Mouse (Mus musculus) hindbrain, embryonic 14.5 days (tissue): ENCODE results near the gene A2ml1. TPM values are rescaled to one million over a fixed set of nuclear protein-coding genes. Genes with fewer than 3 reads are reported as not detected.

Source experiments
- ATAC-seq: fragments of 200-750 bp; cut with Nextera tagmentation; 2 replicates; pipeline ENCODE4 v1.8.0; 2017; ENCODE audit warnings: moderate number of reproducible peaks, mild to moderate bottlenecking, moderate TSS enrichment, moderate library complexity; ENCODE audit not compliant: low FRiP score
- DNase-seq: peaks from one replicate; pipeline ENCODE4 v3.0.0-alpha.2; 2015; ENCODE audit warnings: low spot score
- H3K27ac ChIP-seq: fragments of 300-500 bp; sonication (generic); 2 replicates; pipeline ENCODE4 v1.5.1; 2014; ENCODE audit warnings: mild to moderate bottlenecking, moderate library complexity
- H3K27me3 ChIP-seq: fragments of 300-500 bp; sonication (generic); 2 replicates; pipeline ENCODE4 v1.6.1; 2014; ENCODE audit warnings: mild to moderate bottlenecking, low read length, mixed read lengths; ENCODE audit not compliant: control insufficient read depth, insufficient read depth
- H3K36me3 ChIP-seq: fragments of 300-500 bp; sonication (generic); replicated peaks from 2 replicates; pipeline ENCODE4 v1.6.1; 2014; ENCODE audit not compliant: control insufficient read depth, insufficient read depth
- H3K4me1 ChIP-seq: fragments of 300-500 bp; sonication (generic); replicated peaks from 2 replicates; pipeline ENCODE4 v1.6.1; 2014; ENCODE audit warnings: antibody characterized with exemption, low read length, mixed read lengths; ENCODE audit not compliant: control insufficient read depth, insufficient read depth
- H3K4me2 ChIP-seq: fragments of 300-500 bp; sonication (generic); replicated peaks from 2 replicates; pipeline ENCODE4 v1.6.1; 2014; ENCODE audit warnings: mild to moderate bottlenecking, moderate library complexity
- H3K4me3 ChIP-seq: fragments of 300-500 bp; sonication (generic); replicated peaks from 2 replicates; pipeline ENCODE4 v1.5.1; 2014; ENCODE audit warnings: mild to moderate bottlenecking, low read length
- H3K9ac ChIP-seq: fragments of 300-500 bp; sonication (generic); 2 replicates; pipeline ENCODE4 v1.6.1; 2014
- H3K9me3 ChIP-seq: fragments of 300-500 bp; sonication (generic); 2 replicates; pipeline ENCODE4 v1.6.1; 2016; ENCODE audit warnings: low read length; ENCODE audit not compliant: control insufficient read depth
- WGBS: fragments of 180-500 bp; shearing (Covaris S2); extraction: QIAGEN DNeasy Blood & Tissue Kit; methylation state at CpG from one replicate; pipeline ENCODE4 v1.1.7; 2014; 5-methylcytosine and 5-hydroxymethylcytosine counted together
- polyA plus RNA-seq: library from polyadenylated mRNA; unstranded; fragments of >200 nt; fragmentation: Nextera tagmentation; extraction: Ambion mirVana; gene quantifications from 2 replicates; pipeline ENCODE4 v1.2.1, GENCODE M21; 2014

The A2ml1 gene
- polyA plus RNA-seq, 1 experiment from 2014 or later = 2.3 TPM

DNA sequence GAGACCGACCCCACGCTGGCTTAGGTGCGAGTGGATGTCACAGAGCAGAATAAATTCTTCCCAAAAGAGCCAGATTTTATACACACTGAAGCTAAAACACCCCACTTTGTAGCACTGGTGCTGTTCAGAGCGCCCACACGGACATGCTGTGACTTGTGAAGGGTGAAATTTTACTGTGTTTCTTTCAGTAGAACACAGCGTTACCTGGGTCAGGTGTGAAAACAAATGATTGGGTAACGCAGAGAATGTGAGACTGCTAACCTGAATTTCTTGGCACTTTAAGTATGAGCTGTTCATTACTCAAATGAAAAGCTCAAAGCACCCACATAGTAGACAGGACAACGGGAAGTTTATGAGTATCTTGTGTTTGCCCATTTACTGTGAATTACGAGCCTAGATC, 4.1 kb downstream of the A2ml1 start:
- no peaks in the 10 kb centered on the region for H3K27me3 ChIP-seq
- no peaks in the 10 kb centered on the region for H3K9me3 ChIP-seq
- no peaks in the 10 kb centered on the region for H3K36me3 ChIP-seq
- WGBS = 88% methylated on average over 9 of the region's 9 CpGs
- no peak overlapping the region for H3K4me3 ChIP-seq
- DNase-seq = no peak
- no peak overlapping the region for H3K4me2 ChIP-seq
- no peak overlapping the region for H3K9ac ChIP-seq
- no peak for ATAC-seq
- H3K4me1 ChIP-seq = no peaks in the 10 kb centered on the region
- H3K27ac ChIP-seq = no peak overlapping the region

DNA sequence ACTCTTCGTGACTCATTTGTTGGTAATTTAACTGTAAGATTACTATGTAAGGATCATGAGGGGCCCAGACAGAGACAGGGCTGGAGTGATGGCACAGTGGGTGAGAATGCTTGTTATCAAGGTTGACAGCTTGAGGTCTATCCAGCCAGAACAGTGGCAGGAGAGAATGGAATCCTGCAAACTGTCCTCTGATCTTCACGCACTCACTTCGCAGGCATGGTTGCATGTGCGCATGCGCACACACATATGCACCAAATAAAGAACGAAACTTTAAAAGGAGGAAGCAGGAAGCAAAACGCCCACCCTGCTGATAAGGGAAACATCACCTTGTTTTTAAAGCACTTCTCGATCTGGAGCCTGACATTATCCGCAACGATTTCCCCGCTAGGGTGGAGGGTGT, 14.8 kb downstream of the A2ml1 start:
- ATAC-seq (no peak), DNase-seq (no peak)
- Histone ChIP-seq H3K4me2 (no peak overlapping the region), H3K4me1 (no peaks in the 10 kb centered on the region), H3K27me3 (no peaks in the 10 kb centered on the region), H3K9ac (no peak overlapping the region), H3K36me3 (no peaks in the 10 kb centered on the region), H3K4me3 (no peak overlapping the region), H3K9me3 (no peaks in the 10 kb centered on the region), H3K27ac (no peak overlapping the region)
- 94% methylated on average over 11 of the region's 11 CpGs for WGBS

DNA sequence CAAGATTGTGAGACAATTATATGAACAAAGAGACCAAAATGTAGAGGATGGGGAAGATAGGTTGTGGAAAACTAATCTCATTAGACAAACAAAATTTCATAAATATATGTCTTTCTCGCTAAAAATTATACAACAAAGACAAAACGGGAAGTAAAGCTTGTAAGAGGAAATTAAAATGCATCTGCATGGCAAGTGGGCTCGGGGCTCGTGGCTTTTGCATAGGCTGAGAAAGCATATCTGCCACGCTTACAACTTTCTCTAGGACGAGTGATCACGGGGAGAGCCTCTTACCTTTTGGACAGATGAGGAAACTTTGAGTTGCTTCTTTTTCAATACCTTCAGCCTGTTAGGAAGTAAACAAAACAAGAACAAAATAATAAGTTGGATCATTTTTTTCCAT, 27.4 kb downstream of the A2ml1 start:
- ATAC-seq (no peak), DNase-seq (no peak)
- Histone ChIP-seq H3K36me3 (no peaks in the 10 kb centered on the region), H3K27ac (no peak overlapping the region), H3K9me3 (no peaks in the 10 kb centered on the region), H3K4me3 (no peak overlapping the region), H3K4me1 (no peaks in the 10 kb centered on the region), H3K9ac (no peak overlapping the region), H3K4me2 (no peak overlapping the region), H3K27me3 (no peaks in the 10 kb centered on the region)
- WGBS = 92% methylated on average over 7 of the region's 7 CpGs

DNA sequence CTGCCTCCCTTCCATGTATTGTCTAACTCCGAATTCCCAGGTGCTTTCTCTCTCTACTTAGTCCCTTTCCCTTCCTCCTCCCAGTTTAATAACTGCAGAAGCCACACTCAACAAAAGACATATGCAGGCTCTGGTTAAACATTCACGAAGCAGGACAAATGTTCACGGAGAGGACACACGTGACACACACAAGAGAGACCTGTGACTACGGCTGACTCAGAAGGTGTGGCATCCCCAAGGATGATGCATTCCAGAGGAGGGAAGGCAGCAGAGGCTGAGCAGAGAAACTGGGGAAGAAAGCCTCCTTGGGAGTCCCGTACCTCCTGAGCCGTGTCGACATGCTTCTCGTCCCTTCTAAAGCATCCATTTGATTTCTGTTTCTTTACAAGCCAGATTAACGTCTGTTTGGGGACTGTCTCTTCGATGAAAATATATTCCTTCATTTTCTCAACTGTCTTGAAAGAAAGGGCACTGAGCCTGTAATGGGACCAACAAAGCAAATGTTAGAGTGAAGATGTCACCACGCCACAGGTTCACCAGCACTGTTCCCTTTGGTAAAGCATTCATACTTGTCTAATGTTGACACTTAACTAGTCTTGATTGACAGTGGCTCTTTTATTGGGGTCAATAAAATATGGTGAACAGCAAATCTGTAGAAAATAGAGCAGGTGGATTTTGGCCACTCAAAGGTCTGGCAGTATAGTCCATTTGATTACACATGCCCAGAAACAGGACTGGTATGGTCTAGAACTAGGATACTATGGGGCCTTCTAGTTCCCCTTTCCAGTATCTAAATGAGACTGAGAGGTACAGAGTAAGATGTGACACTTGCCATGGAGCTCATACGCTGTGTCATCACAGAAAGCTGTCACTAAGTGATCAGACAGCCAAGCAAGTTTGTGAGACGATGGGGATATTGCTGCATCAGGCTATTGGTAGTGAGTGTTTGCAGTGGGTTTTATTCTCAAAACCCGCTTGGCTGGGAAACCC, 31.6 kb downstream of the A2ml1 start:
- Histone ChIP-seq H3K4me2 (no peak overlapping the region), H3K4me3 (no peak overlapping the region), H3K9ac (no peak overlapping the region), H3K27me3 (no peaks in the 10 kb centered on the region), H3K27ac (no peak overlapping the region), H3K9me3 (no peaks in the 10 kb centered on the region), H3K36me3 (no peaks in the 10 kb centered on the region), H3K4me1 (no peaks in the 10 kb centered on the region)
- 78% methylated on average over 15 of the region's 15 CpGs for WGBS
- no peak for DNase-seq
- ATAC-seq = no peak

- Histone ChIP-seq H3K36me3 (no peaks in the 10 kb centered on the region), H3K27ac (no peak overlapping the region), H3K27me3 (no peaks in the 10 kb centered on the region), H3K4me2 (no peak overlapping the region), H3K9me3 (no peaks in the 10 kb centered on the region), H3K9ac (no peak overlapping the region), H3K4me3 (no peak overlapping the region), H3K4me1 (no peaks in the 10 kb centered on the region)
- DNase-seq (no peak), ATAC-seq (no peak)
- 89% methylated on average over 10 of the region's 10 CpGs for WGBS
Measured at GRCm38 (mm10) chr6:128548532-128548931, 32.9 kb downstream of the A2ml1 start.

GRCm38 (mm10) chr6:128545402-128545801, 36.0 kb downstream of the A2ml1 start:
- no peak overlapping the region for H3K4me3 ChIP-seq
- no peak overlapping the region for H3K4me2 ChIP-seq
- H3K27ac ChIP-seq = no peak overlapping the region
- no peak overlapping the region for H3K9ac ChIP-seq
- 88% methylated on average over 4 of the region's 4 CpGs for WGBS
- H3K36me3 ChIP-seq = no peaks in the 10 kb centered on the region
- H3K9me3 ChIP-seq = no peaks in the 10 kb centered on the region
- no peak for DNase-seq
- no peaks in the 10 kb centered on the region for H3K4me1 ChIP-seq
- ATAC-seq = no peak
- no peaks in the 10 kb centered on the region for H3K27me3 ChIP-seq

DNA sequence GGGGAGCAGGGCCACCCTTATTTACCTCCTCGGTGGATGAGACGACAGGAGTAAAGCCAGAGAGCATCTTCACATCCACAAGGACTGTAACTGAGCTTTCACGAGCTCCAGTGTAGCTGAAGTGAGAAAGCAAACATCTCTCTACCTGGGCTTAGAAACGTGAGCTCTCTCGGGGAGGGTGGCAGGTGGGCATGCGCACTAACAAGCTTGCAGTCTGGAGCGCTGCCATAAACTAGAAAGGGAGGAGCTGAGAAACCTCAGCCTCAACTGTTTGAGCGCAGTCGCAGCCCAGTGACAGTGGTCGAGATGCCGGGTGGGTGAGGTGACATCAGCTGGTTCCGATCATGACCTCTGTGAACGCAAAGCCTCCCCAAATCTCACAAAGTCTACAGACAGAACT, 38.2 kb downstream of the A2ml1 start:
- Histone ChIP-seq H3K4me1 (no peaks in the 10 kb centered on the region), H3K9me3 (no peaks in the 10 kb centered on the region), H3K36me3 (no peaks in the 10 kb centered on the region), H3K4me2 (no peak overlapping the region), H3K27ac (no peak overlapping the region), H3K9ac (no peak overlapping the region), H3K27me3 (no peaks in the 10 kb centered on the region), H3K4me3 (no peak overlapping the region)
- 88% methylated on average over 13 of the region's 13 CpGs for whole genome bisulfite sequencing
- ATAC-seq (no peak), DNase-seq (no peak)

- no peaks in the 10 kb centered on the region for H3K27me3 ChIP-seq
- H3K9ac ChIP-seq = no peak overlapping the region
- H3K4me3 ChIP-seq = no peak overlapping the region
- no peak for DNase-seq
- H3K4me2 ChIP-seq = no peak overlapping the region
- 94% methylated on average over 2 of the region's 2 CpGs for WGBS
- no peaks in the 10 kb centered on the region for H3K4me1 ChIP-seq
- no peak for ATAC-seq
- no peaks in the 10 kb centered on the region for H3K36me3 ChIP-seq
- no peaks in the 10 kb centered on the region for H3K9me3 ChIP-seq
- H3K27ac ChIP-seq = no peak overlapping the region
Measured at GRCm38 (mm10) chr6:128535250-128535649, 46.2 kb downstream of the A2ml1 start.

- ATAC-seq (no peak), DNase-seq (no peak)
- Histone ChIP-seq H3K4me3 (no peak overlapping the region), H3K36me3 (no peaks in the 10 kb centered on the region), H3K4me2 (no peak overlapping the region), H3K4me1 (no peaks in the 10 kb centered on the region), H3K9me3 (no peaks in the 10 kb centered on the region), H3K27ac (no peak overlapping the region), H3K27me3 (no peaks in the 10 kb centered on the region), H3K9ac (no peak overlapping the region)
- WGBS = 92% methylated on average over 6 of the region's 6 CpGs
Measured at GRCm38 (mm10) chr6:128533296-128533695, 48.1 kb downstream of the A2ml1 start.
